Mouse (Mus musculus) urinary bladder, postnatal 25 days (tissue): ENCODE data around the gene Dcst2.

ENCODE experiments used
- DNase-seq: peaks from one replicate; pipeline ENCODE4 v3.0.0; 2022; ENCODE audit warnings: low spot score

The Dcst2 gene

DNA sequence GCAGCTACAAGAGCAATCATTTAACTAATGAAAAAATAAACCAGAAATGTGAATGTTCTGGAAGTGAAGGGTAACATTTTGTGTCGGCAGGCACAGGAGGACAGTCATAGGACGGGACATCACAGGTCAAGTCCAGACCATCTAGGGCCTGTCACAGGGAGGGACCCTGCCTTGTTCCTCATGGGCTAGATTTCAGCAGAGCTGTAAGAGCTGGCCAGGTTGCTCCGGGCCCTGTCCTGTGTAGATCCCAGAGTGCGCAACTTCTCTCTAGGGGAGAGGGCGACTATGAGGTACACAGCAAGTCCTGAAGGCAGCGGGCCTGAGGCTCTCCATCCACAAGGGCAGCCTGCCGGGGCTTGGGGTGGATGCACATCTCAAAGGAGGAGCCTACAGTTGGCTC lies at the start of gene Dcst2:
Dcst2 (plus strand) TSS at position 301 of the 400 bp plus-strand sequence.
- DNase-seq, result no peak

DNA sequence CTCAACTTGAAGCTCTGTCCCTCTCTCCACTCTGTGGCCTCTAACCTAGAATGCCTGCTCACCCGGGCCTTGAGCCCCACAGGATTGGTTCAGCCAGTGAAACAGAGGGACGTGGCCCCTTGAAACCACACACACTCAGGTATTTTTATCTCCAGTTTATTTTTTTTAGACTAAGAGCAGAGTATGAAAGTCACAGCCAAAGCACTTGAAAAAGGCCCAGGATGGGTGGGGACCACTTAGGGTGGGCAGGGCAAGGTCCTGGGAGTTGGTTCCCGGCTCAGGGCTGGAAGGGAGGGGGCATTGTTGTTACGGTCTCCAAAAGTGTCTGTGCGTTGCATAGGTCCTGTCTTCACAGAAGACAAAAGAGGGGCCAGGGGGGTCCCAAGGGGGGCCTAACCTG lies 47.4 kb upstream of the Dcst2 start:
- DNase-seq, result no peak

DNA sequence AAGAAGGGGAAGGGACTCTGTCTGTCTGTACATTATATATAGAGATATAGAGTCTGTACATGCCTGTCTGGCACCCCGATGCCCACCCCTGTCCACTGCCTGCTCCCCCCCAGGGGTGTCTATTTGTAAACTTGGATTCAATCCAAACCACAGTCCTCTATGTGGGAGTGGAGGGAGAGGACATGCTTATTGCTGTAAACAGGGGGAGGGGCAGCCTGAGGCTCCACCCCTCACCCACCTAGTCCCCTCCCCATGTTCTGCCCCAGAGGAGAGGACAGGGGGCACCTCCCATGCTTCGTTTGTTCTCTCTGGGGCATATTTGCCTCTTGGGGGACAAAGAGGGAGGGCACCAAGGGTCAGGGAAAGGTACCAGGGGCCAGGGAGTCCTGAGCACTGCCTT lies 47.0 kb upstream of the Dcst2 start:
- no peak for DNase-seq

- peak; percentile 70 for DNase-seq
Measured at GRCm38 (mm10) chr3:89315195-89315929, 46.4 kb upstream of the Dcst2 start.

- DNase-seq, result no peak
Measured at GRCm38 (mm10) chr3:89315930-89316831, 45.6 kb upstream of the Dcst2 start.

DNA sequence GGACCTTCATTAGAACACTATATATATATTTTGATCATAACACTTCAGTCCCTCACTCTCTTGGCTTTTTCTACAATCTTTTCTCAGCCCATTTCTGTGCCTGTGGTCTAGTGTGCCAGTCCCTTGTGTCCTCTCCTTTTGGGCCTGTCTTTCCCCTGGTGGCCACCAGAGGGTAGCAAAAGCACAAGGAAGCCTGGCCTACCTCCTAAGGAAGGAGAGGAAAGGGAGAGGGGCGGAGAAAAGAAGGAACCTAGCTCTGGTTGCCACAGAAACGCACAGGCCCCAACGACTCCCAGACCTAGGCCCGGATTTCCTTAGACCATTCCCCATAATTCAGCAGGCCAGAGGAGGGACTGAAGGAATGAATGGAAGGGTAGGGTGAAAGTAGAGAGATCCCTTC lies 44.9 kb upstream of the Dcst2 start:
- DNase-seq, result peak; percentile 76

GRCm38 (mm10) chr3:89317246-89317645 lies 44.5 kb upstream of the Dcst2 start:
- DNase-seq, result no peak

GRCm38 (mm10) chr3:89318316-89318715 lies 43.5 kb upstream of the Dcst2 start:
- DNase-seq, result no peak

DNA sequence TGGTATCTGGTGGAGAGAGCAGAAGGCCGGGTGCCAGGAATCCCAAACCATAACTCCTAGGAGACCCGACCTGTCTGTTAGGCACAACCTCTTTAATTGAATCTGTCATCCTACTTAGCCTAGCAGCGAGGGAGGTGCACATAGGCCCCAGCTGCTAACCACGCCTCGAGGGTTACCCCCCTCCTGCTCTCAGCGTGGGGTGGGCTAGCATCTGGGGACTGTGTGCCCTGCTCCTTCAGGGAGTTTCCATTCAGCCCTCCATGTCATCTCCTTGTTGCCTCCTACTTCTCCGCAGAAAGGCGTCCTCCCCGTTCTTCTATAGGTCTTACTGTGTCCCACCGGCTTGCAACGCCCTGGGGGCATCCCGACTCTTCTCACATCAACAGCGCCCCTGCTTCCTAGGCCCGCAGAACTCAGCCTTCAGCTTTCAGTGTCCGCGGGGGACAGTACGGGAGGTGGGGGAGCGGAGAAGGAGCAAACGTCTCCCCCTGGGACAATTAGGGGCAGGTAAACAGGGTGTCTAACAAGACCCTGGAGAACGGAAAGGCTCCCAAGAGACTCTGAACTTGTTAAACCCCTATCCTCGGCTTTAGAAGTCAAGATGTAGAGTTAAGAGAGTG lies 42.7 kb upstream of the Dcst2 start:
- no peak for DNase-seq

GRCm38 (mm10) chr3:89319591-89320350 lies 42.0 kb upstream of the Dcst2 start:
- no peak for DNase-seq

- DNase-seq, result no peak
Measured at GRCm38 (mm10) chr3:89320581-89321182, 41.1 kb upstream of the Dcst2 start.

GRCm38 (mm10) chr3:89321183-89322130 lies 40.3 kb upstream of the Dcst2 start:
- DNase-seq, result no peak

GRCm38 (mm10) chr3:89322131-89322500 lies 39.7 kb upstream of the Dcst2 start:
- DNase-seq, result no peak

- peak; percentile 66 for DNase-seq
Measured at GRCm38 (mm10) chr3:89322514-89323165, 39.1 kb upstream of the Dcst2 start, which contains the start of gene Efna3. Efna3 (minus strand) TSS chr3:89322965.

GRCm38 (mm10) chr3:89325882-89326281 lies 35.9 kb upstream of the Dcst2 start:
- DNase-seq, result no peak

DNA sequence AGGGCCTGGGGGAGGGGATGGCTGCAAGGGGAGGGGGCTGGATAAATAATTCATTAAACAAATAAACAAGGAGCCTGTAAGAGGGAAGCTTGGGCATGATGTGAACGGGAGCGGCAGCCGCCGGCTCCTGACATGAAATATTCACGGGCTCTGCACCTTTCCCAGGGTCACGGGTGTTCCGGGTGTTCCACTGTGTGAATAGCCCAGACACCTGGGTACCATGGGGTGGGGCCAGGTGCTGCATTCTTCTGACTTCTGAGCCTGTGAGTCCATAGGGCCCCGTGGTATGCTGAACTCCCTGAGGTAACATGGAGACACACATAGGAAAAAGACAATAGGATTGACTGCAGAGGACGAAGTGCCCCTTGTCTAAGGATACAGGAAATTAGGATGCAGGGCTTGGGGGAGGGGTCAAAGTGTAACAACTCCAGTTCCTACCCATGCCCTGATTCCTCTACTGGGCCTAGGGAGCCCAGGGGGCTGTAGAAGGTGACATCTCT lies 34.4 kb upstream of the Dcst2 start:
- no peak for DNase-seq

GRCm38 (mm10) chr3:89328623-89329022 lies 33.2 kb upstream of the Dcst2 start:
- no peak for DNase-seq

GRCm38 (mm10) chr3:89330346-89330745 lies 31.4 kb upstream of the Dcst2 start:
- DNase-seq, result no peak

DNA sequence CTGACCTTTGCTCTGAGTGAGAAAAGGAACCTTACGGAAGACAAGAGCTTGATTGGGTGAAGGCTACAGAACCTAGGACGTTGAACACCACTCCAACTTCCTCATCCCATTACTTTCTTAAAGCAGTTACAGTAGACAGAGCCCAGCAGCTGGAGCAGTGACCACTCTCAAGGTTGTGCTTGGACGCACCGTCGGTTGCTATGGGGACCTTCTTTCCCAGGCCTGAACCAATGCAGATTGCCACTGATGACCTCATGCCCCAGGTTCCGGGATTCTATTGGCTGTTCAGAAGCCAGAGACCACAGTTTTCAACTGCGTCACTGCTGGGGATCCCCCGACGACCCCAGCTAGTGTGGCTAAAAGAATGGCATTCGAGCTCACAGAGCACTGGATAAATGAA lies 30.8 kb upstream of the Dcst2 start:
- no peak for DNase-seq

DNA sequence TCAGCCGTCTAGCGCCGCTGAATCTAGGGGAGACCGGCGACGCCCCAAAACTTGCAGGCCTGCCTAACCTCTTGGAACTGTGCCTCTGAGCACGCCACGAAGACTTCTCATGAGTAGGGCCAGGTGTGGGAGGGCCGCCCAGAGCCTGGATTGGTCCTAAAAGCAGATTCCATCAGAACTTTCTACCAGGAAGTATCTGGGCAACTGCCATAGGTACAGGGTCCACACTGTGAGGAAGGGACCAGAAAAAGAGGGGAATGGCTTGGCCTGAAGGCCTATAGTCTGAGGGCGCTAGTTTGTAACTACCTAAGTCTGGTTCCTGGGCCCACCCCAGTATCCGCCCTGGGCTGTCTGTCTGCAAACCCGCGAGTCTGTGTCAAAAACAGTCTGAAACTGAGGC lies 30.2 kb upstream of the Dcst2 start:
- no peak for DNase-seq
